Mouse (Mus musculus) stomach, postnatal 0 days (tissue): ENCODE data around the gene Xpo5.

Experiments used
- CTCF ChIP-seq: IDR thresholded peaks from 2 replicates; pipeline ENCODE4 v1.5.1; 2016; ENCODE audit warnings: antibody characterized with exemption, low read depth, mild to moderate bottlenecking, moderate library complexity
- EP300 ChIP-seq: optimal IDR thresholded peaks from 2 replicates; pipeline ENCODE3; 2016; ENCODE audit warnings: antibody characterized with exemption

DNA sequence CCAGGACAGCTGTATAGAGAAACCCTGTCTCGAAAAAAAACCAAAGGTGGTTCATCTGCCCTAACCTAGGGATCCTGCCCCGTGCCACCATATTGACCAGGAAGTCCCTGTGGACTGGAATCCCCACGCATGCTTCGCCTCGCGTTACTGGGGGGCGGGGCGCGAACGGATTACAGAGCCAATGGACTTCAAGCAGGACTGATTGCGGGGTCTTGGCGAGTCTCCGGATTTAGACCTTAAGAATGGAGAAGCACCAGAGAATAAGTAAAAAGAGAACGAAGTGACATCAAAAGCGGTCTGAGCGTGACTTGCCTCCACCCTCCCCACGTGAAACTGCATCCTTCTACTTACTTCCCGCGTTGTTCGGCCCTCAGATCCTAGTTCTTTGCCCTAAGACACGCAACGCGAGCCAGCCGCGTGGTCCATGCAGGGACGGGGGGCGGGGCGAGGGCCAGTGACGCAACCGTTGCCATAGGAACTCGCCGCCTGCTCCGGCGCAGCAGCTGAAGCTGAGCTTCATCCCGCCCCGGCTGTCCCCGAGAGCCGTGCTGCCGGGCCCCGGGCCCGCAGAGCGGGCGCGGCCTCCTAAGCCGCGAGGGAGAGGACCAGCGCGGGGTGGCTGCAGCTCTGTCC lies 51.0 kb downstream of the Xpo5 start, which contains the start of gene Lrrc73:
- TF ChIP-seq CTCF (no peak), EP300 (no peak)
